Mouse (Mus musculus): ENCODE measurements around the gene Habp4.

The Habp4 gene

DNA sequence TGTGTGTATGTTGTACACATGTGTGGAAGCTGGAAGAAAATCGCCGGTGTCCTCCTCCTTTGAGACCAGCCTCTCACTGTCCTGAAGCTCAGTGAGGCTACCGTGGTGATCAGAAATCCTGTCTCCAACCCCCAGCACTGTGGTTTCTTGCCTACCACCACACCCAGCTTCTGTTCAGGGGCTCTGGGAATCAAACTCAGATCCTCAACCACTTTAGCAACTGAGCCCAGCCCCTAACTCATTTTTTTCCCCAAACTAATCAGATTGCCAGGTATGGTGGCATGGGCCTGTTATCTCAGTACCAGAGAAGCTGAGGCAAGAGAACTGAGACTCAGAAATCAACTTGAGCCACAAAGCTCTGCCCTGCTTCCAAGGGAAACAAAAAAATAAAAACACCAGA is 74.2 kb downstream of the Habp4 start:
- no peak for ATAC-seq (ENCODE audit: low TSS enrichment)

Data from frontal cortex, adult (tissue).